Mouse (Mus musculus) ES-E14 (cell line): ENCODE measurements at regions not wholly inside any gene's neighbourhood (a gene's known extent, or its start where the extent isn't known, plus 50 kb on each side); places are given as distances from the start of the nearest gene placed in this dataset.

Source experiments
- CHD2 ChIP-seq: IDR thresholded peaks from 2 replicates; pipeline ENCODE4 v1.6.1; 2014; ENCODE audit warnings: mild to moderate bottlenecking, low read depth, low read length, inconsistent platforms
- HCFC1 ChIP-seq: IDR thresholded peaks from 2 replicates; pipeline ENCODE4 v1.6.1; 2012; ENCODE audit warnings: low read length, inconsistent platforms, borderline replicate concordance; ENCODE audit not compliant: insufficient read depth
- ZC3H11A ChIP-seq: IDR thresholded peaks from 2 replicates; pipeline ENCODE4 v1.6.1; 2012; ENCODE audit warnings: low read depth, mild to moderate bottlenecking, inconsistent platforms, low read length, borderline replicate concordance

- TF ChIP-seq ZC3H11A = no peak
- TF ChIP-seq HCFC1 = no peak
- TF ChIP-seq CHD2 = no peak
Observed at GRCm38 (mm10) chr1:190495741-190496520, 325.4 kb upstream of the Prox1 start.
